Mouse (Mus musculus): ENCODE results near the gene Polr2a.

DNA sequence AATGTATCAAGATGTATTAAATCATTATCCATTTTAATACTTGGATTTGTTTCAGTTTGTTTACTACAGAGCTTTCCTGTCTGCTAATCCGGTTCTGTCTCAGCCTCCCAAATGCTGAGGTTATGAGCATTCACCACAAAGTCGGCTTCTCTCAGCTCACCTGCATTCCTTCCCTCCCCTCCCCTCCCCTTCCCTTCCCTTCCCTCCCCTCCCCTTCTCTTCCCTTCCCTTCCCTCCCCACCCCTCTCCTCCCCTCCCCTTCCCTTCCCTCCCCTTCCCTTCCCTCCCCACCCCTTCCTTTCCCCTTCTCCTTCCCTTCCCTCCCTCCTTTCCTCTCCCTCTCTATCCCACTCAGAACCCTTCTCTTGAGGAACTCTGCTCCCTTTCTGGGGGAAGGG, 53.8 kb downstream of the Polr2a start:
- no peak for TF ChIP-seq CTCF (IDR thresholded peaks at IDR 0.05; ENCODE audit: control insufficient read depth, insufficient read depth, low read length)
- TF ChIP-seq POLR2A (IDR thresholded peaks at IDR 0.05; ENCODE audit: borderline replicate concordance, control insufficient read depth, low read depth, low read length): no peak
